Mouse (Mus musculus): ENCODE measurements around the gene Agmo. TPM values are rescaled to one million over a fixed set of nuclear protein-coding genes. Genes with fewer than 3 reads are reported as not detected.

Agmo gene
- polyA plus RNA-seq, 1 experiment from 2014 or later = 0.35 TPM

DNA sequence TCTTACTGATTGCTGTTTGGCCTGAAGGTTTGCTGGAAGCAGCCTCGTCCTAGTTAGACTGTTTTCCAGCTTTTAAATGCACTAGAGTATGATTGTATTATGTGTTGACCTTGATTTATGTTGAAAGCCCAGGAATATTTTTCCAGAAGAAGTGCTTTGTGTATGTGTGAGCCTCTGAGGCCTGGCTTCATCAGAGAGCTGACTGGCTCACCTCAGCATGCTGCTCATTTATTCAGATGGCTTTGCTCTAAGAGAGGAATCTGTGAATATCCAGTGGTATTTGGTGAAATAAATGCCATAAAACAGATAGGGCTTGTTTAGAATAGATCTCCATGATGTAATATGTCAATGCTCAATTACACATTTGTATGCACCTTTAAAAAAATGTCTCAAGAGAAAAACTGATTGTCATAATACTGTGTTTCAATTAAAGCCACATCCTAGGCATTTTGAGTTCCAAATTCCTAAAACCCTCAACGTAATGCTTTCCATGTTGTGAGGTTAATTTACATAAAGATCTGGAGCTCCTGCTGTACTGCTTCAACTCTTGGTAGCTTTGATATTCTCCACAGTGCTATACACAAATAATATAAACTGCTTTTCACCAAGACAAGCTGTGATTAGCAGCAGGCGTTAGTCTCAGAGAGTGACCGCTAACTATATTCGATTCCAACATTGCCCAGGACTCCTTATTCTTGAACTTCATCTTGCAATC lies 324.6 kb downstream of the Agmo start:
- H3K4me3 ChIP-seq (replicated peaks) = no peak overlapping the region
- H3K4me2 ChIP-seq = no peak overlapping the region
- H3K9ac ChIP-seq = no peak overlapping the region
- H3K36me3 ChIP-seq = no peaks in the 10 kb centered on the region
- no peaks in the 10 kb centered on the region for H3K4me1 ChIP-seq
- H3K27me3 ChIP-seq = no peaks in the 10 kb centered on the region
- H3K9me3 ChIP-seq (replicated peaks) = no peaks in the 10 kb centered on the region
- 80% methylated on average over 5 of the region's 5 CpGs for WGBS
- H3K27ac ChIP-seq = no peak overlapping the region
- ATAC-seq (replicated peaks; ENCODE audit: low FRiP score) = no peak

DNA sequence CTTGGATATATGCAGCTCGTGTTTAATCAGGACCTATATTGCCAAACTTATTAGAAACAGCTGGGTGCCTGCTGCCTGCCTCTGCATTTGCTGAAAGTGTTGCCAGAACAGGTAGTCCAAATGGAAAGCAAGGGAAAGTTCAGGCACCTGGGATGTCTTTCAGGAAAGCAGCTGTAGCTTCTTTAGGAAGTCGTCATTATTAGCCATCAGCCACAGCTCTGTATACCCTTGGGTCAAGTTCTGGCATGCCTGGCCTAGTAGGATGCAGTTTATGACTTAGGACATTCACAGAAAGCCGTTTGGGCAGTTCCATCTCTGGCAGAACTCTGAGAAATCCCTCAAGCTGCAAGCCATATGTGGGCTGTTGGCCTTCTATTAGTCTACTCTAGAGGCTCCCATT lies 330.5 kb downstream of the Agmo start:
- Histone ChIP-seq H3K27me3 (no peaks in the 10 kb centered on the region), H3K4me2 (no peak overlapping the region), H3K9me3 (replicated peaks) (no peaks in the 10 kb centered on the region), H3K4me1 (no peaks in the 10 kb centered on the region), H3K9ac (no peak overlapping the region), H3K27ac (no peak overlapping the region), H3K36me3 (no peaks in the 10 kb centered on the region), H3K4me3 (replicated peaks) (no peak overlapping the region)
- no peak for ATAC-seq (replicated peaks; ENCODE audit: low FRiP score)
- WGBS = 51% methylated on average over 3 of the region's 3 CpGs

DNA sequence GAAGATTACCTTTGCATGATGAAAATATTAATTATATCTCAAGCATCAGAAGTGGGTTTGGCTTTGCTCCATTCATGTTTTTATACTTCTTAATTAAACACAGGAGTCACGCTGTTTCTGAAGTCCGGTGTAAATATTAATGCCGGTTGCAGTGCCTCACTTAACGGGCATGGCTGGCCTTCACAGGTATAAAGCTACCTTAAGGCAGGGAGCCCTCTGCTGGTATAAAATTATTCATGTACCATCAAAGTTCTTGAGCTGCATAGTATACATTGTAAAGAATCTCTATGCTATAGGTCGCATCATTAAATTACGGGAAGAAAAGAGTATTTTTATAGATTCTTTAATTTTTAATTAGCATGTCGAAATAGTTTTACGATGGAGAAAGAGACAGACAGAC lies 341.3 kb downstream of the Agmo start:
- H3K4me3 ChIP-seq (replicated peaks) = no peak overlapping the region
- no peaks in the 10 kb centered on the region for H3K27me3 ChIP-seq
- H3K27ac ChIP-seq = no peak overlapping the region
- no peak for ATAC-seq (replicated peaks; ENCODE audit: low FRiP score)
- 71% methylated on average over 8 of the region's 8 CpGs for WGBS
- H3K9ac ChIP-seq = no peak overlapping the region
- no peaks in the 10 kb centered on the region for H3K4me1 ChIP-seq
- H3K36me3 ChIP-seq = no peaks in the 10 kb centered on the region
- no peaks in the 10 kb centered on the region for H3K9me3 ChIP-seq (replicated peaks)
- no peak overlapping the region for H3K4me2 ChIP-seq

DNA sequence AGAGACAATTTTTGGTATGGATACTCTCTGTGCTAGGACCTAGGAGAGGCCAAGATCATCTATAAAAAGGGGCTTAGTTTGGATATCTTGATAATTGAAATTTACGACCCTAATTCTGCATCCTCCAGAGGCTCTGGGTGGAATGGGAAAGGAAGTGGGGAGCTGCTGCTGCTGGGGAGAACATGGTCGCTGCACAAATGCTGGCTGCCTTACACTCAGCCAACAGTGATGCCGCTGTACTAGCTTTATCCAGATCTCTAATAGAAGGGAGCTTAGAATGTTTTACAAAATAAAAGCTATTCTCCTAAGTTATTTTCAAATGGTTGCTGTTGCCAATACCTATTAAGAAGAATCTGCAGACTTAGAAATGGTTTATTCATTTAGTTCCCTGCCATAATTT lies 351.4 kb downstream of the Agmo start:
- Histone ChIP-seq H3K9me3 (replicated peaks) (no peaks in the 10 kb centered on the region), H3K36me3 (no peaks in the 10 kb centered on the region), H3K27ac (no peak overlapping the region), H3K9ac (no peak overlapping the region), H3K27me3 (no peaks in the 10 kb centered on the region), H3K4me2 (no peak overlapping the region), H3K4me1 (no peaks in the 10 kb centered on the region), H3K4me3 (replicated peaks) (no peak overlapping the region)
- 47% methylated on average over 3 of the region's 3 CpGs for WGBS
- ATAC-seq (replicated peaks; ENCODE audit: low FRiP score) = no peak

DNA sequence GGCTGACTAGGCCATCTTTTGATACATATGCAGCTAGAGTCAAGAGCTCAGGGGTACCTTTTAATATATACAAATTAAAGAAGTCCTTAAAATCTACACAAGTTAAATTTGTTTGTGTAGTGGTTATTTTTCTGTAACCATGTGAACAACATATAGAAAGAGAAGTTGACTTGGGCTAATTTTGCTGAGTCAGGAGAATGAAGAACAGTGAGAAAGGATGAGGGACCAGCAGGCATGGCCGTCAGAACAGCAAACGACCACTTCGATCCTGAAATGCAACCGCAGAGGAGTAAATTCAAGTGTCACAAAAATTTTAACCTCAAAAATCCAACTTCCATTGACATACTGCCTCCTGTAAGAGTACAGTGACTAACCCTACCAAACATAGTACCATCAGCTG lies 371.4 kb downstream of the Agmo start:
- Histone ChIP-seq H3K9me3 (replicated peaks) (no peaks in the 10 kb centered on the region), H3K27me3 (no peaks in the 10 kb centered on the region), H3K27ac (no peak overlapping the region), H3K4me1 (no peaks in the 10 kb centered on the region), H3K4me2 (no peak overlapping the region), H3K4me3 (replicated peaks) (no peak overlapping the region), H3K9ac (no peak overlapping the region), H3K36me3 (no peaks in the 10 kb centered on the region)
- WGBS = 93% methylated on average over 4 of the region's 4 CpGs
- no peak for ATAC-seq (replicated peaks; ENCODE audit: low FRiP score)

DNA sequence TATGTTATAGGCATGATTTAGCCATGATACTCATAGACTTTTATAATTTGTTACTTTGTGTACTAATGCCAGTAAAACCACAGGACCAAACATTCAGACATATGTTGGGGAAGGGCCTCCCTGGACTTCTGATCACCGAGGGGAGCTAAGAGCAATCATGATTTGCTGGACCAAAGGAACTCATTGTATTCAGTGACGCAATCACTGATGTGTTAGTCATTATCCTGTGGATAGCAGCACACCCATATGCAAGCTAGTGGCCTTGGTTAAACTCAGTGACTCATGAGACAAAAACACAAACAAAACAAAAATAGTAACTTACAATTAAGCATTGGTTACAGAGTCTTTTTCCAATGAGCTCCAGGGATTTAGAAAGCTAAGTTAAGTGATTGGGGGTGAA lies 373.3 kb downstream of the Agmo start:
- 86% methylated on average over 2 of the region's 2 CpGs for WGBS
- no peak for ATAC-seq (replicated peaks; ENCODE audit: low FRiP score)
- no peak overlapping the region for H3K4me2 ChIP-seq
- no peak overlapping the region for H3K9ac ChIP-seq
- H3K4me3 ChIP-seq (replicated peaks) = no peak overlapping the region
- no peaks in the 10 kb centered on the region for H3K27me3 ChIP-seq
- H3K36me3 ChIP-seq = no peaks in the 10 kb centered on the region
- H3K4me1 ChIP-seq = no peaks in the 10 kb centered on the region
- no peaks in the 10 kb centered on the region for H3K9me3 ChIP-seq (replicated peaks)
- H3K27ac ChIP-seq = no peak overlapping the region

DNA sequence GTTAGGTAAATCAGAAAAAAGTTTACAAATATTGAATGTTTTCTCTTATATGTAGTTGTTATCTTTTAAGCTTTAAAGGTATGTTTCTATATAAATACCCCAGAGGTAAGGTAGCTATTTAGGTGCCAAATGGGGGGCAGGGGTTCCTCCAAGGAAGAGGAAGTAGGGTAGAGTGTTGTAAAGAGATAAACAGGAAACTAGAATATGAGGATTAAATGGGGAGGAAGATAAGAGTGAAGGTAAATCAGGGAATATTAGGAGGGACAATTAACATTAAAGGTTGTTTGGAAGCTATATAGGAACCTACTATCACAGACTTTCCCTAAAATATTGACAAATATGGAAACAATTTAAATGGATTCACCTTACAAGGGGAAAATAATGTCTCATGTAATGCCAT lies 382.6 kb downstream of the Agmo start:
- H3K9me3 ChIP-seq (replicated peaks) = no peaks in the 10 kb centered on the region
- H3K36me3 ChIP-seq = no peaks in the 10 kb centered on the region

More for the DNA sequence above, 382.6 kb downstream of the Agmo start:
- Histone ChIP-seq H3K4me1 (no peaks in the 10 kb centered on the region), H3K4me2 (no peak overlapping the region), H3K27ac (no peak overlapping the region), H3K9ac (no peak overlapping the region), H3K27me3 (no peaks in the 10 kb centered on the region), H3K4me3 (replicated peaks) (no peak overlapping the region)
- no peak for ATAC-seq (replicated peaks; ENCODE audit: low FRiP score)

Other genes with a start within 250 kb of the Agmo start
- gene Meox2, start 133.1 kb upstream of the Agmo start, polyA plus RNA-seq (2015; fragmentation: Nextera tagmentation; extraction: Ambion mirVana) = 12.9 and 13.3 TPM in 2 replicates